Mouse (Mus musculus): ENCODE data around the gene 1700010B08Rik.

Gene 1700010B08Rik

DNA sequence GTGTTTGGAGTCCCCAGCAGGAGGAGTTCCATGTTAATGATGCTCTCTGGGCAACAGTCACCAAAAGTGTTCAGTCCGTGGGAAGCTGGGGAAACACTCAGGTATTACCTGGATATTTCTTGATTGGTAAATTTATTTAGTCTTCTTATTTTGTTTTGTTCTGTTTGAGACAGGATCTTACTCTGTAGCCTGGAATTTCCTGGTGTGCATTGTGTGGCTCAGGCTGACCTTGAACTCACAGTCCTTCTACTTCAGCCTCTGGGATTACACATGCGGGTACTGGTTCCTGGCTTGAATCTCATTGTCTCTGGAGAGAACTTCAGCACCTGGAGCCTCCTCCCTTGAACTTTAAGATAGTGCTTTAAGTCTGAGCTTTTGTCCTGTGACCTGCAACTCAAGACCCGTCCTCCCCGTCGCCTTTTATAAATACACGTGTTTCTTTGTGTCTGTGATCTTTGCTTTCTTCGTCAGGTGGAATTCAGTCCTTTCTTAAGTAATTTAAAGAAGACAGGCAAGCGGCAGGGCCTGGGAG is 38.5 kb downstream of the 1700010B08Rik start:
- in situ Hi-C loops (cut with MboI; ENCODE audit: unreplicated experiment in 2 of 2) = no loop called here

DNA sequence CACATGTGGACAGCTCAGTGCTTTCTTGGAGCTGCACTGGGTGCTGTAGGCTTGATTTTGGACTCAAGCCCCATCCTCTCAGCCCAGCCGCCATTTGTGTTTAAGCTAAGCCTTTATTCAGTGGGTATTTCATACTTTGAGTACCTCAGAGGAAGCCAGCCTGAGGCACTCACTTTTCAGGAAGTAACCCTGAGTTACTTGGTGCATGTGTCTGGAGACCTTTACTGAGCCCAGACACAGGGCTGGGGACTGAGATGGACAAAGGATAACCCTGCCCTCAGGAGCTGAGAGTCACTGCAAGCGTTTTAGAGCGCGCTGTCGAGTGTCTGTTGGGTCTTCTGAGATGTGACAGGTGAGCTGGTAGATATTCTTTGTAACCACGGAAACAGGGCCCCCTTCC is 41.4 kb downstream of the 1700010B08Rik start:
- in situ Hi-C loops (cut with MboI; ENCODE audit: unreplicated experiment in 2 of 2) = no loop called here

DNA sequence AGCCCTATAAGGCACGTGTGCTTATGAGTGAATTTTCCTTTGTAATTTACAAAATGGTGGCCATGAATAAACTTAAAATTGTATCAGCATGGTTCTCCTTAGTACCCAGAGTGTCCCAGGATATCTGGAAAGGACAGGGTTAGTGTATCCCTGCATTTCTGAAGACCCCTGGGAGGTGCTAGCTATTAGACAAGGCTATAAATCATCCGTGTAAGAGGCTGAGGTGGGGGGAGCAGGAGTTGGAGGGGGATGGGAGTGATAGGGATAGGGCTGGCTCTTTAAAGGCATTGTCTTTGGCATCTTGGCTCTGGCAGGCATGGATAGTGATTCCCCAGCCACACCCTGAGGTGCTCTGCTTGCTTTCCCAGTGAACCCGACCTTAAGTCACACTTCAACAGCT is 45.4 kb downstream of the 1700010B08Rik start:
- in situ Hi-C loops (cut with MboI; ENCODE audit: unreplicated experiment in 2 of 2) = no loop called here

- in situ Hi-C loops (cut with MboI; ENCODE audit: unreplicated experiment in 2 of 2) = no loop called here
Observed at GRCm38 (mm10) chr2:173767959-173768595, 48.9 kb downstream of the 1700010B08Rik start.

GRCm38 (mm10) chr2:173769183-173769582 is 50.0 kb downstream of the 1700010B08Rik start:
- in situ Hi-C loops (cut with MboI; ENCODE audit: unreplicated experiment in 2 of 2) = no loop called here

DNA sequence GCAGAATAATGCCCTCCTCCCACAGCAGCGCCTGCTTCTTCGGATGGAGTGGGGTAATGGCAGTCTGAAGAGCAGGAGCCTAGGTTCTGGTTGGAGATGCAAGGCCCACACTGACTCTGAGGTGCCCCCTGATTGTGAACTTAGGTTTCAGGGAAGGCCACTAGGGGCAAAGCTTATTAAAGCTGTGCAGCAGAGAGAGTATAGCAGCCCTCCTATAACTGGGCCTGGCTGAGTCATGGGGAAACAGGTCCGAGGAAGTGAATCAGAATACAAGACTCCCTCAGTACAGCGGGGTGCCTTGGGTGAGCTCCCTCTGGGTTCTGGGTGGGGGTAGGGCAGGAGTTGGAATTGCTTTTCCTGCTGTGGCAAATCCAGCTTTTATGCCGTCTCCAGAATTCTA is 51.4 kb downstream of the 1700010B08Rik start:
- in situ Hi-C loops (cut with MboI; ENCODE audit: unreplicated experiment in 2 of 2) = no loop called here
